Mouse (Mus musculus): ENCODE measurements at regions not wholly inside any gene's neighbourhood (a gene's known extent, or its start where the extent isn't known, plus 50 kb on each side); places are given as distances from the start of the nearest gene placed in this dataset.

- TF ChIP-seq CTCF (IDR thresholded peaks at IDR 0.05; ENCODE audit: extremely low read depth, insufficient read length, insufficient replicate concordance, low read depth, low read length), result no peak
- TF ChIP-seq POLR2A (IDR thresholded peaks at IDR 0.05; ENCODE audit: low read depth, low read length), result no peak
Observed at GRCm38 (mm10) chr3:41493472-41493871, 62.1 kb upstream of the Jade1 start.
